Mouse (Mus musculus) CH12.LX (cell line): ENCODE results near the gene Dlg2. TPM values are rescaled to one million over a fixed set of nuclear protein-coding genes. Genes with fewer than 3 reads are reported as not detected.

Source experiments
- DNase-seq: peaks from one replicate; pipeline ENCODE4 v3.0.0-alpha.2; 2013; ENCODE audit errors: extremely low read depth
- H3K27ac ChIP-seq: 2 replicates; pipeline ENCODE4 v1.5.1; 2012; ENCODE audit warnings: low read depth, mild to moderate bottlenecking, control low read depth, moderate library complexity; ENCODE audit not compliant: insufficient read depth
- H3K27me3 ChIP-seq: replicated peaks from 2 replicates; pipeline ENCODE3; 2012; ENCODE audit warnings: inconsistent platforms
- H3K36me3 ChIP-seq, 2 experiments: replicated peaks in 1 of 2; 2 replicates each; pipeline versions ENCODE3 to v1.6.1; 2012; ENCODE audit warnings: inconsistent platforms in 1 of 2, low read length in 1 of 2, mild to moderate bottlenecking in 1 of 2, mixed read lengths in 1 of 2, moderate library complexity in 1 of 2; ENCODE audit not compliant: control insufficient read depth in 1 of 2, insufficient read depth in 1 of 2
- H3K4me1 ChIP-seq, 2 experiments: 2 replicates each; pipeline ENCODE4 v1.6.1; 2012; ENCODE audit warnings: inconsistent platforms in 1 of 2, moderate library complexity in 1 of 2; ENCODE audit not compliant: insufficient read depth in 2 of 2, control insufficient read depth in 1 of 2
- H3K4me2 ChIP-seq: 2 replicates; pipeline ENCODE4 v1.6.1; 2012; ENCODE audit warnings: low read depth, mild to moderate bottlenecking, control low read depth; ENCODE audit not compliant: poor library complexity, insufficient read depth, severe bottlenecking
- H3K4me3 ChIP-seq, 3 experiments: fragments of 150-350 bp in 1 of 3; sonication (generic) in 1 of 3; replicated peaks in 1 of 3; 2 replicates each; pipeline versions ENCODE3 to v1.5.1; 2011 to 2012; ENCODE audit warnings: low read depth in 2 of 3, low read length in 2 of 3, mild to moderate bottlenecking in 2 of 3, moderate library complexity in 2 of 3, control low read depth in 1 of 3, improper control_type of control experiment in 1 of 3, inconsistent platforms in 1 of 3, mixed read lengths in 1 of 3; ENCODE audit not compliant: poor library complexity in 1 of 3
- H3K79me2 ChIP-seq: replicated peaks from 2 replicates; pipeline ENCODE4 v1.6.1; 2012; ENCODE audit warnings: mild to moderate bottlenecking, moderate library complexity; ENCODE audit not compliant: control insufficient read depth, poor library complexity, insufficient read depth, severe bottlenecking; ENCODE audit errors: extremely low read depth
- H3K9ac ChIP-seq: 2 replicates; pipeline ENCODE4 v1.6.1; 2012; ENCODE audit warnings: low read depth, mild to moderate bottlenecking, control low read depth, moderate library complexity; ENCODE audit not compliant: insufficient read depth
- H3K9me3 ChIP-seq: replicated peaks from 2 replicates; pipeline ENCODE3; 2012; ENCODE audit warnings: low read length, inconsistent platforms, mixed read lengths
- BHLHE40 ChIP-seq: IDR thresholded peaks from 2 replicates; pipeline ENCODE4 v1.6.1; 2011; ENCODE audit warnings: mild to moderate bottlenecking, low read depth, low read length, improper control_type of control experiment
- CHD1 ChIP-seq: IDR thresholded peaks from 2 replicates; pipeline ENCODE4 v1.6.1; 2012; ENCODE audit warnings: low read depth, low read length, improper control_type of control experiment, inconsistent platforms
- CHD2 ChIP-seq: IDR thresholded peaks from 2 replicates; pipeline ENCODE4 v1.6.1; 2011; ENCODE audit warnings: low read length, improper control_type of control experiment
- ELF1 ChIP-seq: IDR thresholded peaks from 2 replicates; pipeline ENCODE4 v1.6.1; 2014; ENCODE audit warnings: low read depth, mild to moderate bottlenecking, inconsistent platforms, low read length, improper control_type of control experiment
- ETS1 ChIP-seq: conservative IDR thresholded peaks from 2 replicates; pipeline ENCODE4 v1.6.1; 2012; ENCODE audit warnings: low read depth, mild to moderate bottlenecking, inconsistent platforms, low read length, improper control_type of control experiment, moderate library complexity
- HCFC1 ChIP-seq: IDR thresholded peaks from 2 replicates; pipeline ENCODE4 v1.6.1; 2012; ENCODE audit warnings: low read depth, mild to moderate bottlenecking, inconsistent platforms, low read length, improper control_type of control experiment
- IRF4 ChIP-seq: IDR thresholded peaks from 2 replicates; pipeline ENCODE4 v1.6.1; 2014; ENCODE audit warnings: low read depth, mild to moderate bottlenecking, inconsistent platforms, low read length, improper control_type of control experiment
- KAT2A ChIP-seq: IDR thresholded peaks from 2 replicates; pipeline ENCODE4 v1.6.1; 2012; ENCODE audit warnings: low read length, improper control_type of control experiment, inconsistent platforms; ENCODE audit not compliant: insufficient replicate concordance
- MAX ChIP-seq: IDR thresholded peaks from 2 replicates; pipeline ENCODE4 v1.6.1; 2011; ENCODE audit warnings: low read length, improper control_type of control experiment
- MAZ ChIP-seq: IDR thresholded peaks from 2 replicates; pipeline ENCODE4 v1.6.1; 2012; ENCODE audit warnings: low read depth, mild to moderate bottlenecking, inconsistent platforms, low read length, improper control_type of control experiment, moderate library complexity
- MEF2A ChIP-seq: IDR thresholded peaks from 2 replicates; pipeline ENCODE4 v1.6.1; 2014; ENCODE audit warnings: low read depth, mild to moderate bottlenecking, inconsistent platforms, low read length, improper control_type of control experiment, borderline replicate concordance
- MXI1 ChIP-seq: IDR thresholded peaks from 2 replicates; pipeline ENCODE4 v1.6.1; 2011; ENCODE audit warnings: mild to moderate bottlenecking, low read depth, low read length, improper control_type of control experiment
- MYC ChIP-seq: IDR thresholded peaks from 2 replicates; pipeline ENCODE4 v1.6.1; 2011; ENCODE audit warnings: low read depth, mild to moderate bottlenecking, improper control_type of control experiment, low read length
- NRF1 ChIP-seq: IDR thresholded peaks from 2 replicates; pipeline ENCODE4 v1.6.1; 2014; ENCODE audit warnings: low read depth, mild to moderate bottlenecking, inconsistent platforms, low read length, improper control_type of control experiment, moderate library complexity
- POLR2A ChIP-seq: IDR thresholded peaks from 2 replicates; pipeline ENCODE4 v1.6.1; 2011; ENCODE audit warnings: low read depth, mild to moderate bottlenecking, improper control_type of control experiment, low read length
- RAD21 ChIP-seq: IDR thresholded peaks from 2 replicates; pipeline ENCODE4 v1.6.1; 2011; ENCODE audit warnings: low read depth, mild to moderate bottlenecking, low read length, improper control_type of control experiment, moderate library complexity
- SIN3A ChIP-seq: IDR thresholded peaks from 2 replicates; pipeline ENCODE4 v1.6.1; 2012; ENCODE audit warnings: low read length, improper control_type of control experiment, inconsistent platforms
- TCF12 ChIP-seq: IDR thresholded peaks from 2 replicates; pipeline ENCODE4 v1.6.1; 2014; ENCODE audit warnings: low read depth, mild to moderate bottlenecking, inconsistent platforms, low read length, improper control_type of control experiment
- UBTF ChIP-seq: IDR thresholded peaks from 2 replicates; pipeline ENCODE4 v1.6.1; 2012; ENCODE audit warnings: low read depth, mild to moderate bottlenecking, inconsistent platforms, low read length, improper control_type of control experiment, moderate library complexity
- USF1 ChIP-seq: IDR thresholded peaks from 2 replicates; pipeline ENCODE4 v1.6.1; 2014; ENCODE audit warnings: low read depth, mild to moderate bottlenecking, inconsistent platforms, low read length, improper control_type of control experiment
- USF2 ChIP-seq: conservative IDR thresholded peaks from 2 replicates; pipeline ENCODE4 v1.6.1; 2011; ENCODE audit warnings: low read depth, low read length, improper control_type of control experiment
- ZMIZ1 ChIP-seq: IDR thresholded peaks from 2 replicates; pipeline ENCODE4 v1.6.1; 2012; ENCODE audit warnings: low read depth, mild to moderate bottlenecking, inconsistent platforms, low read length, improper control_type of control experiment
- dilution Hi-C: fragments of 300-500 bp; cut with MboI; formaldehyde crosslinking; loops from 2 replicates; pipeline ENCODE4 v1.14.3; 2020; ENCODE audit warnings: low sequenced_read_pairs; ENCODE audit not compliant: extremely low pct_unique_long_range_greater_than_20kb, extremely low pct_ligation_motif_present
- in situ Hi-C: fragments of 300-500 bp; cut with MboI; formaldehyde crosslinking; loops from 3 replicates; pipeline ENCODE4 v1.14.3; 2019; ENCODE audit warnings: low sequenced_read_pairs, low pct_ligation_motif_present, low pct_unique_long_range_greater_than_20kb, mixed read lengths
- polyA plus RNA-seq: library from polyadenylated mRNA; unstranded; fragments of >175 nt; gene quantifications from 2 replicates; pipeline ENCODE4 v1.2.1, GENCODE M21; 2012; ENCODE audit warnings: low read depth; ENCODE audit not compliant: insufficient read length
- total RNA-seq, 2 experiments: library from RNA; depleted of rRNA; stranded (reverse); fragments of 300-350 nt in 1 of 2; fragments of >200 nt in 1 of 2; gene quantifications; 2 replicates each; pipeline ENCODE4 v1.2.3; 2012 to 2014

The Dlg2 gene
- total and polyA plus RNA-seq, 3 experiments = 0.36 TPM; not detected in 2

GRCm38 (mm10) chr7:91544600-91544999, 1068.1 kb downstream of the Dlg2 start:
- no peak overlapping the region for H3K4me2 ChIP-seq
- no peak for DNase-seq
- H3K27ac ChIP-seq = no peak overlapping the region
- H3K4me1 ChIP-seq = no peaks in the 10 kb centered on the region
- H3K9ac ChIP-seq = no peak overlapping the region
- H3K36me3 ChIP-seq = no peaks in the 10 kb centered on the region
- in situ Hi-C loops (no loop called here), dilution Hi-C loops (no loop called here)
- H3K4me3 ChIP-seq = no peak overlapping the region
- H3K27me3 ChIP-seq = no peaks in the 10 kb centered on the region
- H3K9me3 ChIP-seq = no peaks in the 10 kb centered on the region
- no peak for TF ChIP-seq NRF1
- TF ChIP-seq IRF4 = no peak
- no peak for TF ChIP-seq TCF12
- no peak for TF ChIP-seq ZMIZ1
- no peak for TF ChIP-seq MEF2A
- no peak for TF ChIP-seq MXI1
- TF ChIP-seq RAD21 = no peak
- no peak for TF ChIP-seq CHD1
- no peak for TF ChIP-seq UBTF
- no peak for TF ChIP-seq MAZ
- TF ChIP-seq SIN3A = no peak
- TF ChIP-seq USF2 = no peak
- TF ChIP-seq HCFC1 = no peak
- TF ChIP-seq ELF1 = no peak
- no peaks in the 10 kb centered on the region for H3K79me2 ChIP-seq

GRCm38 (mm10) chr7:91548796-91549195, 1072.3 kb downstream of the Dlg2 start:
- DNase-seq = no peak
- H3K27ac ChIP-seq = no peak overlapping the region
- no peaks in the 10 kb centered on the region for H3K4me1 ChIP-seq
- no peak overlapping the region for H3K9ac ChIP-seq
- no peak overlapping the region for H3K4me2 ChIP-seq
- dilution Hi-C loops = no loop called here
- no peak for TF ChIP-seq RAD21
- no peak for TF ChIP-seq ETS1
- TF ChIP-seq USF2 = no peak
- TF ChIP-seq CHD1 = no peak
- TF ChIP-seq UBTF = no peak
- no peak for TF ChIP-seq MXI1
- no peak for TF ChIP-seq SIN3A
- no peak for TF ChIP-seq USF1
- no peak for TF ChIP-seq MAX
- TF ChIP-seq POLR2A = no peak
- TF ChIP-seq CHD2 = no peak
- TF ChIP-seq BHLHE40 = no peak
- TF ChIP-seq KAT2A = no peak
- no peak for TF ChIP-seq MEF2A
- no peak for TF ChIP-seq MYC
- H3K4me3 ChIP-seq = no peak overlapping the region
- no peaks in the 10 kb centered on the region for H3K79me2 ChIP-seq
- H3K36me3 ChIP-seq = no peaks in the 10 kb centered on the region
- in situ Hi-C loops = no loop called here
- no peaks in the 10 kb centered on the region for H3K9me3 ChIP-seq
- no peaks in the 10 kb centered on the region for H3K27me3 ChIP-seq
